Mouse (Mus musculus) embryo, embryonic 9.5 days (tissue): ENCODE results near the gene Dnmt3b.
"Not testable (repeated sequence)": the region's sequence is repeated elsewhere in the genome, so short reads cannot be mapped to it uniquely, and the experiment has no call there.

ENCODE experiments used
- DNase-seq: peaks from one replicate; pipeline ENCODE4 v3.0.0-alpha.2; 2017; ENCODE audit errors: extremely low spot score

Dnmt3b gene

GRCm38 (mm10) chr2:153633259-153633658 is 16.0 kb upstream of the Dnmt3b start:
- DNase-seq, result no peak

GRCm38 (mm10) chr2:153638977-153639680 is 10.1 kb upstream of the Dnmt3b start:
- DNase-seq, result peak; percentile 34

GRCm38 (mm10) chr2:153642496-153642895 is 6.8 kb upstream of the Dnmt3b start:
- DNase-seq, result no peak

GRCm38 (mm10) chr2:153642999-153643398 is 6.3 kb upstream of the Dnmt3b start:
- no peak for DNase-seq

GRCm38 (mm10) chr2:153648773-153649297 is 415 bp upstream of the Dnmt3b start:
- DNase-seq, result no peak

GRCm38 (mm10) chr2:153650014-153650687 is 901 bp downstream of the Dnmt3b start:
- DNase-seq, result peak; percentile 33

- DNase-seq, result peak; percentile 39
These were observed 2.4 kb downstream of the Dnmt3b start for GRCm38 (mm10) chr2:153651681-153652080.

GRCm38 (mm10) chr2:153657659-153658058 is 8.4 kb downstream of the Dnmt3b start:
- DNase-seq, result not testable (repeated sequence)

- DNase-seq, result peak; percentile 67
These were observed 11.4 kb downstream of the Dnmt3b start for GRCm38 (mm10) chr2:153660616-153661015.

- DNase-seq, result no peak
These were observed 16.2 kb downstream of the Dnmt3b start for GRCm38 (mm10) chr2:153665401-153665800.

- DNase-seq, result no peak
These were observed 19.6 kb downstream of the Dnmt3b start for GRCm38 (mm10) chr2:153668754-153669376.

GRCm38 (mm10) chr2:153670111-153670510 is 20.9 kb downstream of the Dnmt3b start:
- DNase-seq, result no peak

GRCm38 (mm10) chr2:153672619-153673018 is 23.4 kb downstream of the Dnmt3b start:
- no peak for DNase-seq

GRCm38 (mm10) chr2:153675364-153675763 is 26.1 kb downstream of the Dnmt3b start:
- DNase-seq, result not testable (repeated sequence)

GRCm38 (mm10) chr2:153676944-153677343 is 27.7 kb downstream of the Dnmt3b start:
- no peak for DNase-seq

- no peak for DNase-seq
These were observed 28.3 kb downstream of the Dnmt3b start for GRCm38 (mm10) chr2:153677550-153677949.

- no peak for DNase-seq
These were observed 30.7 kb downstream of the Dnmt3b start for GRCm38 (mm10) chr2:153679959-153680358.

- not testable (repeated sequence) for DNase-seq
These were observed 44.2 kb downstream of the Dnmt3b start for GRCm38 (mm10) chr2:153693413-153693812.

GRCm38 (mm10) chr2:153694462-153695085 is 45.3 kb downstream of the Dnmt3b start:
- DNase-seq, result peak; percentile 38

- DNase-seq, result no peak
These were observed 47.1 kb downstream of the Dnmt3b start, which contains the start of gene Dnmt3c for GRCm38 (mm10) chr2:153696352-153696751. Dnmt3c (plus strand) TSS chr2:153696652.

- no peak for DNase-seq
These were observed 54.1 kb downstream of the Dnmt3b start for GRCm38 (mm10) chr2:153703389-153703788.
